Mouse (Mus musculus) thymus, postnatal 10 days (tissue): Measurements from ENCODE around the gene Synj2.

ENCODE experiments used
- DNase-seq, 2 experiments: peaks; one replicate each; pipeline ENCODE4 v3.0.0; 2021; ENCODE audit warnings: low spot score in 2 of 2

Synj2 gene

GRCm38 (mm10) chr17:5976221-5977055, 35.4 kb downstream of the Synj2 start:
- no peak for DNase-seq

GRCm38 (mm10) chr17:5977056-5977920, 36.2 kb downstream of the Synj2 start:
- DNase-seq, result no peak

GRCm38 (mm10) chr17:5977921-5978504, 36.9 kb downstream of the Synj2 start:
- no peak for DNase-seq

- DNase-seq, result no peak
Observed at GRCm38 (mm10) chr17:5978505-5979077, 37.5 kb downstream of the Synj2 start.

GRCm38 (mm10) chr17:5980860-5981259, 39.8 kb downstream of the Synj2 start:
- DNase-seq, result peak in 1 of 2 experiments; percentile 51

- DNase-seq, result no peak
Observed at GRCm38 (mm10) chr17:5983150-5983549, 42.1 kb downstream of the Synj2 start.

DNA sequence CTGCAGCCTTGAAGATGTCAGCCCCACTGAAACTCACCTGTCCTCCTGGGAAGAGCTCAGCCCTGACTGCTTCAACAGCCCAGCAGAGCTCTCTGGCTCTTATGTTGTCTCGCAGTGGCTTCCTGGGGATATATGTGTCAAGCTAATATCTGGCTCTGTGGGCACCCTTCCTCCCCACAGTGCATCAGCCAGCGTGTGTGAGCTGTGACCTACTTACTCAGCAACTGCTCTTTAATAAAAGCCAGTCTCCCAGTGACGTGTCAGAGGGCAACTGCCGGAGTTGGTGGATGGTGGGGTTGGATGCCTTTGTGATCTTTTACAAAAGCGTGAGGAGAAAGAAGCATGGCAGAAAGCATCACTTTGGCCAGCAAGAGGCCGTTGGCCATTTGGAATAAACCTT, 42.8 kb downstream of the Synj2 start:
- DNase-seq, result no peak

DNA sequence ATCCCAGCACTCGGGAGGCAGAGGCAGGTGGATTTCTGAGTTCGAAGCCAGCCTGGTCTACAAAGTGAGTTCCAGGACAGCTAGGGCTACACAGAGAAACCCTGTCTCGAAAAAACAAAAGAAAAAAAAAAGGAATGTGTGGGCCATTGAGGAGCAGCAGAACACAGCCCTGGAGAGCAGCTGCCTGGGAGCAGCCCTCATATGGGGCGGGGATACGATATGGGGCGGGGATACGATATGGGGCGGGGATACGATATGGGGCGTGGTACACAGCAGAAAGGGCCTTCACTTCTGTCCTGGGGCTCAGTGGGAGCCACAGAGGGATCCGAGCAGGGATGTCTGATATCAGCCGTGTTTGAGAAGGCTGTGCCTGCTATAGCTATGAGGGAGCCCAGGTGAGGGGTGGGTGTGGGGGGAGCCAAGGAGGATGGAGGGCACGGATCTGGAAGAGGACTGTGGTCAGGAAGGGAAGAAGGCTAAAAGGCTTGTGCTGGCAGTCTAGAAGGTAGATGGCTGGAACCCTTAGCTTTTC, 43.7 kb downstream of the Synj2 start:
- no peak for DNase-seq

DNA sequence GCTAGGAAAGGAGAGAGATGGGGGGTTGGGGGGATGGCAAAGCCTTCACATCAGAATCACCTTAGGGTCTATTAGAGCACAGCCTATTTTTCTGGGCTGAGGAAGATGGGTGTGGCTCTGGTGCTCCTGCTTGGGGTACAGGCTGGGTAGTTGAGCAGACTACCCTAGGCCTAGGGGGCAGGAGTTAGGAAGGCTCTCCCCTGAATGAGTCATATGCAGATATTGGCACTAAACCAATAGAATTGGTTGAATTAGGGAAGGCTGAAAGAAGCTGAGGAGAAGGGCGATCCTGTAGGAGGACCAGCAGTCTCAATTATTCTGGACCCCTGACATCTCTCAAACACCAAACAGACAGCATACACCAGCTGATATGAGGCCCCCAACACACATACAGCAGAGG, 44.2 kb downstream of the Synj2 start:
- DNase-seq, result no peak

DNA sequence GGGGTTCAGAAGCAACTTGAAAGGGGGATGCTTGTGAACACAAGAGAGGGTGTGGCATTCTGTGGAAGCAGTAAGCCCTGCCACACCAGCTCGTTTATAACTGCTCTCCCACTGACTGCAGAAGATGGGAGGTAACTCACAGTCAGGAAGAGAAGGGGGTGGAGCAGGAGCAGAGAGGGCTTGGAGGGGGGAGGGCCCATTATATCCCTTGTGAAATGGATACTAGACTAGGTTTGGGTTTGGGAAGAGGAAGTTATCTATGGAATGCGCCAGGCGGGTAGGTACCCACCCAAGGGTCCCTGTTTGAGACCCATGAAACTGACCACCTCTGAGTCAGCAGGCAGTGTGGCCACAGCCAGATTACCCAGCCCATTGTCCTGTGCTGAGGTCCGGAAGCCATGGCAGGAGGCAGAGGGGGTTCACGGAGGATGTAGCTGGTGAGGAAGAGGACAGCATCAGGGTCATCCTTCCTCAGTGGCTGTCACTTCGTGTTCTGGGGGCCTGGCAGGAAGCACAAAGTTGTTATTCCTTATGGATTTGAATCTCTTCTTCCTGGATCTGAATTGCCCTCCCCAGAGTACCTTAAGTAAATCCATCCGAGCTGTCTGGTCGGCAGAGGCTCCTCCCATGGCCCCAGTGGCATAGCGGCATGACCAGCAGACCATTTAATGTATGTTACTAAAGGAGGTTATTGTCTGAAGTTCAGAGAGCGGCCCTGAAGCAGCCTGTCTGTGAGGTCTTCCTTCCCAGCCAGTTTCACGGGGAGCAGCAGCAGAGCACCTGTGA, 46.4 kb downstream of the Synj2 start:
- no peak for DNase-seq

- no peak for DNase-seq
Observed at GRCm38 (mm10) chr17:5988102-5988501, 47.0 kb downstream of the Synj2 start.

GRCm38 (mm10) chr17:5992866-5993580, 51.9 kb downstream of the Synj2 start:
- no peak for DNase-seq

GRCm38 (mm10) chr17:5993581-5994260, 52.6 kb downstream of the Synj2 start:
- no peak for DNase-seq

DNA sequence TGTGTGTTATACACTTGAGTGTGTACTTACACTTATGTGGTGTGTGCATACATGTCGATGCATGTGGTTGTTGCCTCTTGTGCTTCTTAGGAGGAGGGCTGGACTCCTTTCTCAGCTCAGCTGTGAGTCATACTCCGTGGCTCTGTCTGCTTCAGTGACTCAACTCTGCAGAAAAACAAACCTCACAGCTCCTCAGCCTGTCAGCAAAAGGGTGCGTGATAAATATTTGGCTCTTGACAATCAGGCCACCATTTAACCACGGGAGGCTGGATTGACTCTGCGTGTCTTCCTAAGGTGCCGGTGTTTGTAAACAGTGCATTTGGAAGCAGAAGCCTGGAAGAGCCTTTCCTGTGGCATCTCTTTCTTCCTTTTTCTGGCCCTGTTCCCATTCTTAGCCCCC, 53.5 kb downstream of the Synj2 start:
- no peak for DNase-seq

GRCm38 (mm10) chr17:5996589-5996988, 55.5 kb downstream of the Synj2 start:
- no peak for DNase-seq

DNA sequence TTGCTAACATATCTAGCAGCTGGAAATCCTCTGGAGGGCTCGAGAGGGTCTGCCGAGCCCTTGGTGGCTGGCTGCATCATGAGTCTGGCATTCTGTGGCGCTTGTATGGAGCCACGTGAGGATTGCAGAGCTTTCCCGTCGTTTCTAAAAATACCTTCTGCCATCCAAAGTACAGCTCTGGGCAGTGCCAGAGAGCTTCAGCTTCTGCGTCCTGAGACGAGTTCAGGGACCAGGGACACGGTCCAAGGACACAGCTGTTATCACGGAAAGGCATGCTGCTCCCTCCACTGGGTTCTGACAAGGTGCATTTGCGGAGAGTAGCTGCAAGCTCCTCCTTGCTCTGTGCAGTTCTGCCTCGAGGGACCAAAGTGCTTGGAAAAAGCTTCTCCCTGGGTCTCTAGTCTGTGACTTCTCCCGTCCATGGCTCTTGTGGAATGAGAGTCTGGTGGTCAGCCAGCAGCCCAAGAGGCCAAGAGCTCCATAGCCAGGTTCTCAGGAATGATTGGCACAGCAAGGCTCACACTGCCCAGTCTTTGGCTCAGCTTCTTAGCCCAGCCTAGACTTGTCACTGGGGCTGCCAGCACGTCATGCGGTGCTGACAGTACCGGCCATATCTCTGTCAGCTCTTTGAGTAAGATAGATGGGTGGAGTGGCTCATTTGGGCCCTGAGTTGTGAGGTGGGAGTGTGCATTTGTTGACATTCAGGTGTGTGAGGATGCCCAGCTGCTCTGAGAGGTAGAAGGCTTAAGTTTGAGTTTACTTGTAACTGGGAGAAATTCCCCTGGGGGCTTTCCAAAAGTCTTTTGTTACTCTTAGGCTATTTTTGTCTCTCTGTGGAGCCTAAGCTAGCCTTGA, 56.5 kb downstream of the Synj2 start:
- DNase-seq, result no peak

DNA sequence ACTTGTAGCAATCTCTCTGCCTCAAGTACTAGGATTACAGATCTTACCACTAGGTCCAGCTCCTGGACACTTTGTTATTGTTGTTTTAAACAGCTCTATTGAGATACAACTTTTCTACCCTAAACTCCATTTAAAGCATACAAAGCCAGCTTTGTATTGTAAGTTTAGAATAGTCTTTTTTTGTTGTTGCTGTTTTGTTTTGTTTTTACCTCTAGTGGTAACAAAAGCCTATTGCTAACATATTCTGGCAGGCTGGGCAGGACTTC, 57.1 kb downstream of the Synj2 start:
- DNase-seq, result no peak

DNA sequence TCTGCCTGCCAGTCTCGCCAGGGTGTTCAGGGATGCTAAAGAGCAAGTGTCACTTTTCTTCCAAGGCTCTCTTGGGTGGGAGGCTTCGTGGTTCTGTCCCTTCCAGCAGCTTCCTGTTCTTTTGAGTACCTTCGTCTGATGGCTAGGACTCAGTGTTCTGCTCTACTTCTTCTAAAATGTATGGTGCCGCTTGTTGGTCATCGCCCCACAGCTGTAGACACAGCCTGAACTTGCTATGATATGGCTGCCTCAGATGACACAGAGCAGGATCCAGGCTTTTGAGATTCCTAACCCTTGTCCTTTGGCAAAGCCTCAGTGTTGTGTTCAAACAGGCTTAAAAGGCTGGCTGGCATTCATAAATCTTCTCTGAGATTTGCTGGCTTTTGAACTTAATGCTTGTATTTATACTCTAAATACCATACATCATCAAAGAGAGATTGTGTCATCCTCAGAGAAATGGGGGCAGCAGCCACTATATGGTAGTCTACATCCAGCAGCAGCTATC, 58.0 kb downstream of the Synj2 start:
- DNase-seq, result no peak

GRCm38 (mm10) chr17:6000864-6001319, 59.8 kb downstream of the Synj2 start:
- no peak for DNase-seq
